Mouse (Mus musculus): ENCODE data around the gene Gjd2. TPM values are rescaled to one million over a fixed set of nuclear protein-coding genes. Genes with fewer than 3 reads are reported as not detected.

Gene Gjd2
- polyA plus RNA-seq, 1 experiment: not detected

DNA sequence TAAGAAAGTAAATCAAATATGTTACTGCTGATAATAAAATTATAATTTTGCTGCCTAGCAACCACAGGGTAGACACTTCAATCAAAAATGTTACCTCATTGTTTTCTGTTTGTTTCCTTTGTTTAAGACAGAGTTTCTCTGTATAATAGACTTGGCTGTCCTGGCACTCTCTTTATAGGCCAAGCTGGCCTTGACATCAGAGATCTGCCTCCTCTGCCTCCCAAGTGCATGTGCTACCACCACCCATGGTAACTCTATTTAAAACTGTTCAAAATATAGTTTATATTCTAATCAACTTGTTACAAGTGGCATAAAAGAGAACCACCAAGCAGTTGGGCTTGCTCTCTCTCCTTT is 6.8 kb upstream of the Gjd2 start:
- no peak overlapping the region for H3K4me3 ChIP-seq (replicated peaks; ENCODE audit: control insufficient read depth, low read depth, low read length)
- no peaks in the 10 kb centered on the region for H3K4me1 ChIP-seq (ENCODE audit: control insufficient read depth, insufficient read depth, low read length)
- no peak for TF ChIP-seq POLR2A (IDR thresholded peaks at IDR 0.05; ENCODE audit: borderline replicate concordance, control insufficient read depth, low read depth, low read length)
- TF ChIP-seq CTCF (IDR thresholded peaks at IDR 0.05; ENCODE audit: control insufficient read depth, insufficient read depth, low read length): no peak
- H3K27ac ChIP-seq (ENCODE audit: control insufficient read depth, insufficient read depth, low read depth, low read length, poor library complexity): no peak overlapping the region

DNA sequence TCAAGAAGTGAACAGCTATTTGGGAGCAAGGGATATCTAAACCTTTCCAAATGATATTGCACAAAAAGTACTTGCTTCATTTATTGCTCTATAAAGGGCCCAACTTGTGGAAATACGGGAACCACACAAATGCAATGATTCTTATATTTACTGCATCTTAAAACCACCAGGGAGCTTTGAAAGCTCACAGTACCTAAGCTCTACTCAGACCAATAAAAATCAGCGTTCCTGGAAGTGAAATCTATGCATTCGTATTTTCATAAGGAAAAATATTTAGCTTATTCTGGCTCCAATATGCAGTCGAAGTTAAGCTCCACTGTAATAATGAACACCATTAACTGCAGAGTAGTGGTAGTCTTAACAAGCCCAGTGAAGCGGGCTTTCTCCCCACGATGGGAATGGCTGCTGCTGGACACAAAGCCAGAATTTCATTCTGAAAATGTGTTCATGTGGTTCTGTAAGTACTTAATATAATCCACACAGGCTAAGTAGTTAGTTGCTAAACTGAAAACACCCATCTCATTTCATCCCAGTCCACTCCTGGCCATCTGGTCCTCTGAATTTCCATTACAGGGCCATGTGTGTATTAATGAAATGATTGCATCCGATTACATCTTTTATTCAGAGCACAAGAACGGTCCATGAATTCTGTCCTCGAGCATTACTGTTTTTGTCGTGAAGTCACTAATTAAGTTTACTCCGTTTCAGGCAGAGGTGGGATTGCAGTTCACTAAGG is 6.2 kb upstream of the Gjd2 start:
- no peak overlapping the region for H3K4me3 ChIP-seq (replicated peaks; ENCODE audit: control insufficient read depth, low read depth, low read length)
- no peaks in the 10 kb centered on the region for H3K4me1 ChIP-seq (ENCODE audit: control insufficient read depth, insufficient read depth, low read length)
- no peak overlapping the region for H3K27ac ChIP-seq (ENCODE audit: control insufficient read depth, insufficient read depth, low read depth, low read length, poor library complexity)
- TF ChIP-seq POLR2A (IDR thresholded peaks at IDR 0.05; ENCODE audit: borderline replicate concordance, control insufficient read depth, low read depth, low read length) (no peak), CTCF (IDR thresholded peaks at IDR 0.05; ENCODE audit: control insufficient read depth, insufficient read depth, low read length) (no peak)
- 77% methylated on average over 11 of the region's 11 CpGs for WGBS

DNA sequence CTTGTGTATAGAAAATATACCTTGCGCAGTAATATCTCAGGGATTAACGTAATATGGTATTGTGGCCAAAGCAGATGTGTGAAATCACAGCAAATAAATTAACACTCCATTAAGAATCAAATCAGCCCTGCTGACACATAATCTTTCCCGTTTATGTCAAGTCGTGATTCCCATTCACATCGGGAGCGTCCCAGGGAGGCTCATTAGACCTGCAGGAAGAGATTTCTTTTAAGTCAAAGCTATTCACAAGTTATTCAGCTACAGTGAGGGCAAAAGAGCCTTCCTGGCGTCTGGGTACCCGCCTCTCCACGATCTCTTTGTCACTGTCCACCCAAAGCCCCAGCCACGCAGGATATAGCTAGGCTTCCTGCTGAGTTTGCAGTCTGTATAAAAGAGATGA is 4.7 kb upstream of the Gjd2 start:
- H3K4me1 ChIP-seq (ENCODE audit: control insufficient read depth, insufficient read depth, low read length): no peaks in the 10 kb centered on the region
- no peak overlapping the region for H3K4me3 ChIP-seq (replicated peaks; ENCODE audit: control insufficient read depth, low read depth, low read length)
- no peak for TF ChIP-seq POLR2A (IDR thresholded peaks at IDR 0.05; ENCODE audit: borderline replicate concordance, control insufficient read depth, low read depth, low read length)
- TF ChIP-seq CTCF (IDR thresholded peaks at IDR 0.05; ENCODE audit: control insufficient read depth, insufficient read depth, low read length): no peak
- 34% methylated on average over 10 of the region's 10 CpGs for WGBS
- no peak overlapping the region for H3K27ac ChIP-seq (ENCODE audit: control insufficient read depth, insufficient read depth, low read depth, low read length, poor library complexity)

DNA sequence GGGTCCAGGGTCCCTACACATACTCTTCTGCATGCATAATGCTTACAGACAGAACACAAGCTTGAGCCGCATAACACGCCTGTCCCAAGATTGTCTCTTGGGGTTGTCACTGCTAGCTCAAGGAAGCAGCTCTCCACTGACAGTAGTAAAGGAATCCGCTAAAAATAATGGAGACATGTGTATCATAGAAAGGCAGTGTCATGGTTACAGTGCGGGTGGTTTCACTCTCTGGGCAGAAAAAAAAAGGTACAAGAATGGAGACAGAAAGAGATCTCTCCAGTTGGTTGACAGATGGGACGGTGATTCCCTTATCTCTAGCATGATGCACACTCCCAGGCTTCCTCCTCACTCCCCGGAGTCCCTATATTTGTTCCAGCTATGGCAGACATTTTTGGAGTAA is 1.4 kb upstream of the Gjd2 start:
- 65% methylated on average over 6 of the region's 6 CpGs for WGBS
- H3K4me1 ChIP-seq (ENCODE audit: control insufficient read depth, insufficient read depth, low read length): no peaks in the 10 kb centered on the region
- no peak overlapping the region for H3K4me3 ChIP-seq (replicated peaks; ENCODE audit: control insufficient read depth, low read depth, low read length)
- no peak overlapping the region for H3K27ac ChIP-seq (ENCODE audit: control insufficient read depth, insufficient read depth, low read depth, low read length, poor library complexity)
- TF ChIP-seq POLR2A (IDR thresholded peaks at IDR 0.05; ENCODE audit: borderline replicate concordance, control insufficient read depth, low read depth, low read length): no peak
- TF ChIP-seq CTCF (IDR thresholded peaks at IDR 0.05; ENCODE audit: control insufficient read depth, insufficient read depth, low read length): no peak

DNA sequence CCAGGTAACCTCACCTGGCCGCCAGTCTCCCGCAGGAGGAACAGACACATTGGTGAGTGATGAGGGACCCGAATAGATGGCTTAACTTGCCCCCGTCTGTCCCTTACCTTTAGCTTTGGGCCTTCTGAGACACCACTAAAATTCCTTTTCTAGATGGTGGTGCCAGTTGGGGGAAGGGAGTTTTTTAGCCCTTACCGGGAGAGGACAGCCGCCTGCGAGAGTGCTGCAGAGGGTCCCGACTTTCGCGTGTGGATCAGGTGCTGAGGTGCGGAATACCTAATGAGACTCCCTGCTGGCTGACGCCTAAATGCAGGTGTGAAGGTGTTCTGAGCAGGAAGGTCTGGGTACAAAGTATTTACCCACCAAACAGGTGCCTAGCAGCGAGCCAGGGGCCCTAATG is 427 bp upstream of the Gjd2 start:
- Histone ChIP-seq H3K4me3 (replicated peaks; ENCODE audit: control insufficient read depth, low read depth, low read length) (no peak overlapping the region), H3K4me1 (ENCODE audit: control insufficient read depth, insufficient read depth, low read length) (no peaks in the 10 kb centered on the region), H3K27ac (ENCODE audit: control insufficient read depth, insufficient read depth, low read depth, low read length, poor library complexity) (no peak overlapping the region)
- 8% methylated on average over 13 of the region's 13 CpGs for WGBS
- no peak for TF ChIP-seq POLR2A (IDR thresholded peaks at IDR 0.05; ENCODE audit: borderline replicate concordance, control insufficient read depth, low read depth, low read length)
- TF ChIP-seq CTCF (IDR thresholded peaks at IDR 0.05; ENCODE audit: control insufficient read depth, insufficient read depth, low read length): no peak

DNA sequence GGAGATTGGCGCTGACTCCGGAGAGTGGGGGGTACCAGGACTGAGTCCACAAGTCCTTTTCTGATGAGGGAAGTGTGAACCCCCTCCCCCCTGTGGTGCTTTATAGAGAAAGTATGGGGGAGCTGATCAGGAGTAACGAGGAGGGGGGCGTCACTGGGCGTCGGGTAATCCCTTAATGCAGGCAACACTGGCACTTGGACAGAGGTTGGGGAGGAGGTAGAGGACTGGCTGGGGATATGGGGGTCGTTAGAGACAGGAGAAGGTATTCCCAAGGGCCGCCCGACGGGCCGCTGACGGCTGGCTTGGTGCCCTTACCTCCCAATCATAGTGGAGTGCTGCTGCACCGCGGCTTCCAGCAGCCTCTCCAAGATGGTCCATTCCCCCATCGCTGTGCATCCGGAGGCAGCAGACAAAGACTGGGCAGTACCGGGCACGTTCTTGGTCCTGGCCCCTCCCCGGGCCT is 639 bp downstream of the Gjd2 start:
- TF ChIP-seq CTCF (IDR thresholded peaks at IDR 0.05; ENCODE audit: control insufficient read depth, insufficient read depth, low read length): no peak
- no peak for TF ChIP-seq POLR2A (IDR thresholded peaks at IDR 0.05; ENCODE audit: borderline replicate concordance, control insufficient read depth, low read depth, low read length)
- WGBS: 6% methylated on average over 19 of the region's 19 CpGs

DNA sequence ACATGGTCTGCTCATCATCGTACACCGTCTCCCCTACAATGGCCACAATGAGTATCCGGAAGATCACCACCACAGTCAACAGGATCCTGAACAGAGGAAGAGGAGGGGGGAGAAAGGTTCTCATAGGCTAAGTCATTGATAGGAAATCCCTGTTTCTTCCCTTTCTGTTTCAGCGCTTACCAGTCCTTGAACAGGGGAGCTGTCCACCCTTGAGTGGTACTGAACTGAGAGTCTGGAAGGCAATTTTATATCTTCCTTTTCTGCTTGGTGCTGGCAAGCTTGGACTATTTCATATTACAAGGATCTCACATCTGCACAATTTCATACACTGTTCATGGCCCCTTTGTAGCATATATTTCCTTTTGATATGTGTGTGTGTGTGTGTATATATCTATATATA is 1.6 kb downstream of the Gjd2 start:
- no peaks in the 10 kb centered on the region for H3K4me1 ChIP-seq (ENCODE audit: control insufficient read depth, insufficient read depth, low read length)
- H3K27ac ChIP-seq (ENCODE audit: control insufficient read depth, insufficient read depth, low read depth, low read length, poor library complexity): no peak overlapping the region
- H3K4me3 ChIP-seq (replicated peaks; ENCODE audit: control insufficient read depth, low read depth, low read length): no peak overlapping the region
- 53% methylated on average over 4 of the region's 4 CpGs for WGBS
- TF ChIP-seq POLR2A (IDR thresholded peaks at IDR 0.05; ENCODE audit: borderline replicate concordance, control insufficient read depth, low read depth, low read length): no peak
- no peak for TF ChIP-seq CTCF (IDR thresholded peaks at IDR 0.05; ENCODE audit: control insufficient read depth, insufficient read depth, low read length)

More for the DNA sequence above, 639 bp downstream of the Gjd2 start:
- Histone ChIP-seq H3K4me1 (ENCODE audit: control insufficient read depth, insufficient read depth, low read length) (no peaks in the 10 kb centered on the region), H3K27ac (ENCODE audit: control insufficient read depth, insufficient read depth, low read depth, low read length, poor library complexity) (no peak overlapping the region), H3K4me3 (replicated peaks; ENCODE audit: control insufficient read depth, low read depth, low read length) (no peak overlapping the region)

DNA sequence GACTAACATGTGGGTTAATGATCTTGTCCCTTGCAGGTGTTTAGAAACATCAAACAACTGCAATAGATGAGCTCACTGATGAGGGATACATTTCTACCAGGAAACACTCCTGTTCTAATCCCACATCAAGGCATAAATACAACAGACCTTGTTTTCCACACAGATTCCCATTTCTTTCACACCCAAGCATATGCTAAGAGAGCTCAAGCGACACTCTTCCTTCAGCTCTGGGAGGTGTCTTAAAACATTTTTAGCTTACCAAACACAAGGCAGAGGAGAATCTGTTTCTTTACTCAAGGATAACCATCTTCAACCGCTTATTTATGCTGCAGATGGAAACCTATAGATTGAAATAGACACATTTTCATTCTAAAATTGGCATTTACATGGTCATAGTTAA is 5.1 kb downstream of the Gjd2 start:
- H3K4me1 ChIP-seq (ENCODE audit: control insufficient read depth, insufficient read depth, low read length): no peaks in the 10 kb centered on the region
- no peak overlapping the region for H3K4me3 ChIP-seq (replicated peaks; ENCODE audit: control insufficient read depth, low read depth, low read length)
- WGBS: 79% methylated on average over 2 of the region's 2 CpGs
- H3K27ac ChIP-seq (ENCODE audit: control insufficient read depth, insufficient read depth, low read depth, low read length, poor library complexity): no peak overlapping the region
- TF ChIP-seq POLR2A (IDR thresholded peaks at IDR 0.05; ENCODE audit: borderline replicate concordance, control insufficient read depth, low read depth, low read length) (no peak), CTCF (IDR thresholded peaks at IDR 0.05; ENCODE audit: control insufficient read depth, insufficient read depth, low read length) (no peak)

DNA sequence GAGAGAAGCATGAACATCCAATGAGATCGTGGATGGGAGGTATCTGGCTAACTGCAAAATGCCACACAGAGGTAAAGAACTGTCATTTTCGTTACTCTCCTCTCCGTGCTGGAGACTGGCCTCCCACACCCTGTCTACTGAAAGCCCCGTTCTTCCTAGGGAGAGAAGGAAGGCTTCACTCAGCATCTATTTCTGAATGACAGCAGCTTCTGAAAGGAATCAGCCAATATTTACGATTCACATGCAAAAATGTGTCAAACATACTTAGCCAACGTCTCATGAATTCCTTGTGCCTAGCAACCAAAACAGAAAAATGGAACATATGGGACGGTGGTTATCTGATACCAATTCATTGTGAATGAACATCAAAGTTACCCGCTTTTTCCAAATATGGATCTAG is 15.9 kb downstream of the Gjd2 start:
- H3K27ac ChIP-seq (ENCODE audit: control insufficient read depth, insufficient read depth, low read depth, low read length, poor library complexity): no peak overlapping the region
- H3K4me1 ChIP-seq (ENCODE audit: control insufficient read depth, insufficient read depth, low read length): no peaks in the 10 kb centered on the region
- no peak overlapping the region for H3K4me3 ChIP-seq (replicated peaks; ENCODE audit: control insufficient read depth, low read depth, low read length)
- no peak for TF ChIP-seq POLR2A (IDR thresholded peaks at IDR 0.05; ENCODE audit: borderline replicate concordance, control insufficient read depth, low read depth, low read length)
- no peak for TF ChIP-seq CTCF (IDR thresholded peaks at IDR 0.05; ENCODE audit: control insufficient read depth, insufficient read depth, low read length)
- WGBS: 70% methylated on average over 8 of the region's 8 CpGs
